Comparison of ENCODE assay signal across 19 mouse cellular contexts in the genomic region with DNA sequence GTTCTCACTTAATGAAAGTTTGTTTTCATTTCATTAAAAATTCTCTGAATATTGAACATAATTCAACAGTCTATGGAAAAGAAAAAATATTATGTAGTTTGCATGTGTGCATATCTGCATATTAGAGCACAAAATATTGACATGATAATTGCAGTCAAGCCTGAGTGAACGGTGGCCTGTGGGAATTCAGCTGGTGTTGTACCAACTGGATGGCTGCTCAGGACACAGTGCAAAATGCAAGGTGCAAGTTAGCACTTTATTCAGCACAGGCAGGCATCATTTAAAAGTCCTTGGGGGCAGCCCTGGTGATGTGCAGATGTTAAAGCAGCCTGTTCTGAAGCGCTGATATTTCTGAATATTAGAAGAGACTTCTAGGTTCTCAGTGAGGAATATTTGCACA. TPM values are rescaled to one million over a fixed set of nuclear protein-coding genes. Genes with fewer than 3 reads are reported as not detected.
DNase-seq lines count a peak whose midpoint lies in the region; ATAC-seq and TF ChIP-seq lines count a peak whose summit lies in the region.
"Had no signal": no experiment of that assay in that cellular context is flagged by ENCODE, and none has a peak within 500 bp of the region (broad histone marks: within the 10 kb centered on the region; RNA-seq: fewer than 3 reads in every experiment).

No protein-coding gene starts in this region.

- 0 out of 2 replicates have a peak, but pooled peaks cover 3% of the 10 kb centered on the region for H3K4me1 ChIP-seq in neural tube, embryonic 13.5 days (replicated peaks)

- H3K27me3 ChIP-seq in neural tube, embryonic 13.5 days = no peaks in the 10 kb centered on the region
- H3K27me3 ChIP-seq: forebrain, embryonic 13.5 days; heart, embryonic 13.5 days had no signal

- no peak overlapping the region for H3K4me3 ChIP-seq in layer of hippocampus, adult 2 months
- no peak overlapping the region for H3K4me3 ChIP-seq in neural tube, embryonic 13.5 days
- H3K4me3 ChIP-seq: embryonic facial prominence, embryonic 10.5 days; forebrain, embryonic 13.5 days; heart, embryonic 13.5 days had no signal

- H3K4me2 ChIP-seq in neural tube, embryonic 13.5 days = no peak overlapping the region
- H3K4me2 ChIP-seq: forebrain, embryonic 13.5 days; heart, embryonic 13.5 days had no signal

- intact Hi-C loops in gastrocnemius, postnatal 36 days (cut with DNase I) = no loop called here

- no peak overlapping the region for H3K9ac ChIP-seq in neural tube, embryonic 13.5 days
- H3K9ac ChIP-seq: forebrain, embryonic 13.5 days; forebrain, postnatal 0 days; heart, embryonic 13.5 days had no signal

- ATAC-seq in neural tube, embryonic 13.5 days (ENCODE audit: low read depth) = peak; percentile 72; the same call in 1 of the 2 replicates
- ATAC-seq: CD4-positive, CD25-positive, alpha-beta regulatory T cell, adult 4 months had no signal

- no peaks in the 10 kb centered on the region for H3K36me3 ChIP-seq in neural tube, embryonic 13.5 days
- H3K36me3 ChIP-seq: embryonic facial prominence, embryonic 10.5 days; G1E; heart, embryonic 13.5 days had no signal

- H3K27ac ChIP-seq in layer of hippocampus, adult 2 months = peak overlapping the region; percentile 34; the same call in 1 of the 2 replicates
- H3K27ac ChIP-seq in neural tube, embryonic 13.5 days (replicated peaks) = no peak overlapping the region
- H3K27ac ChIP-seq: embryonic facial prominence, embryonic 10.5 days; forebrain, embryonic 13.5 days; heart, embryonic 13.5 days had no signal

- TF ChIP-seq CTCF in layer of hippocampus, adult 2 months (conservative IDR thresholded peaks at IDR 0.05) = no peak

- DNase-seq in cerebellum, postnatal 10 days = peak; percentile 23 to 42
- no peak for DNase-seq in cerebellum, adult 9-10 months
- no peak for DNase-seq in layer of hippocampus, adult 2 months (ENCODE audit: low spot score in 2 of 2)
- no peak for DNase-seq in layer of hippocampus, postnatal 36 days
- DNase-seq in neural tube, embryonic 10.5 days (ENCODE audit: extremely low spot score, low spot score) = no peak
- no peak for DNase-seq in gastrocnemius, postnatal 36 days
- DNase-seq: adrenal gland, adult 8-10 months; B cell, adult 2 months; cerebellum, adult 11-12 months; cerebellum, adult 9-11 months; gastrocnemius, postnatal 14 days; heart, postnatal 36 days had no signal

- no peaks in the 10 kb centered on the region for H3K9me3 ChIP-seq in neural tube, embryonic 13.5 days
- H3K9me3 ChIP-seq: embryonic facial prominence, embryonic 10.5 days; forebrain, embryonic 13.5 days; heart, embryonic 13.5 days had no signal

- WGBS in neural tube, embryonic 13.5 days = 45% methylated on average over 2 of the region's 2 CpGs

RNA-seq across cellular contexts. Expression of gene Cntln, which starts 58.5 kb away (rescaled TPM):
- 1 to 10 TPM; 7.4 to 8.1 TPM for total RNA-seq in layer of hippocampus, adult 2 months (2021)
- total RNA-seq in layer of hippocampus, postnatal 36 days (2021) = 1 to 10 TPM; 5.6 to 6.0 TPM
- 7.2 and 7.7 TPM in 2 replicates for polyA plus RNA-seq in neural tube, embryonic 13.5 days (2015; fragmentation: Nextera tagmentation; extraction: Ambion mirVana)
- total RNA-seq in gastrocnemius, postnatal 36 days (2021) = 1 to 10 TPM; 1.1 to 1.3 TPM
- polyA plus RNA-seq: G1E had no signal

Comparison
In these comparisons a context has a peak if more than half of its experiments do, and no peak if none do; other contexts are left out.
1. DNase-seq: peak in cerebellum, postnatal 10 days (2 of 2); none in cerebellum, adult 9-10 months (single experiment), layer of hippocampus, adult 2 months (0 of 2), layer of hippocampus, postnatal 36 days (0 of 2), neural tube, embryonic 10.5 days (single experiment) and gastrocnemius, postnatal 36 days (0 of 2).